10 mouse cellular contexts compared by ENCODE assay signal in genomic region chr3:15154153-15154552, GRCm38 (mm10).
DNase-seq lines count a peak whose midpoint lies in the region; ATAC-seq and TF ChIP-seq lines count a peak whose summit lies in the region.
"Had no signal": no experiment of that assay in that cellular context is flagged by ENCODE, and none has a peak within 500 bp of the region (broad histone marks: within the 10 kb centered on the region; RNA-seq: fewer than 3 reads in every experiment).

No protein-coding gene starts in this region.

- H3K36me3 ChIP-seq in limb, embryonic 13.5 days: no peaks in the 10 kb centered on the region
- no peaks in the 10 kb centered on the region for H3K36me3 ChIP-seq in limb, embryonic 10.5 days

- WGBS in limb, embryonic 13.5 days: 68% methylated on average over 3 of the region's 3 CpGs
- 93% methylated on average over 3 of the region's 3 CpGs for WGBS in limb, embryonic 10.5 days

- H3K4me1 ChIP-seq in limb, embryonic 13.5 days: no peaks in the 10 kb centered on the region
- H3K4me1 ChIP-seq in limb, embryonic 10.5 days: no peaks in the 10 kb centered on the region

- ATAC-seq in limb, embryonic 13.5 days (ENCODE audit: low FRiP score, low read depth): peak; percentile 59; the same call in 1 of the 2 replicates
- no peak for ATAC-seq in erythroid progenitor cell, adult 5-6 weeks (replicated peaks; ENCODE audit: low FRiP score, poor library complexity, severe bottlenecking)
- no peak for ATAC-seq in activated CD4-positive, CD25-positive, alpha-beta regulatory T cell, adult 4 months
- ATAC-seq: Patski had no signal

- no peak for DNase-seq in limb, embryonic 10.5 days (ENCODE audit: low spot score)
- DNase-seq in cerebellum, adult 11 months: peak; percentile 61
- peak; percentile 19 for DNase-seq in gastrocnemius, postnatal 14 days
- peak; percentile 36 to 38 for DNase-seq in left cerebral cortex, adult 2 months (ENCODE audit: extremely low spot score in 1 of 2, low spot score in 2 of 2)
- peak; percentile 56 to 61 for DNase-seq in right cerebral cortex, adult 2 months (ENCODE audit: low spot score in 2 of 2)

- intact Hi-C loops in gastrocnemius, postnatal 14 days (cut with DNase I; ENCODE audit: low total_unique reads): no loop called here
- intact Hi-C loops in left cerebral cortex, adult 2 months (cut with DNase I): no loop called here

- no peak overlapping the region for H3K9ac ChIP-seq in limb, embryonic 13.5 days

- H3K27me3 ChIP-seq in limb, embryonic 13.5 days: no peaks in the 10 kb centered on the region
- no peaks in the 10 kb centered on the region for H3K27me3 ChIP-seq in limb, embryonic 10.5 days (ENCODE audit: low read depth, poor library complexity, severe bottlenecking)
- H3K27me3 ChIP-seq: Patski had no signal

- H3K4me2 ChIP-seq in limb, embryonic 13.5 days (replicated peaks): no peak overlapping the region

- no peak for TF ChIP-seq CTCF in left cerebral cortex, adult 2 months (IDR thresholded peaks at IDR 0.05)

- H3K27ac ChIP-seq in limb, embryonic 13.5 days: no peak overlapping the region
- H3K27ac ChIP-seq in limb, embryonic 10.5 days: no peak overlapping the region
- H3K27ac ChIP-seq in left cerebral cortex, adult 2 months: no peak overlapping the region

- H3K9me3 ChIP-seq in limb, embryonic 13.5 days: no peaks in the 10 kb centered on the region
- H3K9me3 ChIP-seq in limb, embryonic 10.5 days (replicated peaks): no peaks in the 10 kb centered on the region

- H3K4me3 ChIP-seq in limb, embryonic 13.5 days: no peak overlapping the region
- no peak overlapping the region for H3K4me3 ChIP-seq in limb, embryonic 10.5 days
- H3K4me3 ChIP-seq in left cerebral cortex, adult 2 months: no peak overlapping the region
- H3K4me3 ChIP-seq: erythroblast, embryonic 14.5 days had no signal
